Mouse (Mus musculus) induced T-regulatory cell, adult 2 months (primary cell): ENCODE measurements around the gene Gstm2.
"Not testable (repeated sequence)": the region's sequence is repeated elsewhere in the genome, so short reads cannot be mapped to it uniquely, and the experiment has no call there.

Experiments used
- DNase-seq: peaks from one replicate; pipeline ENCODE4 v3.0.0-alpha.2; 2012; ENCODE audit warnings: low read depth

Gstm2 gene

DNA sequence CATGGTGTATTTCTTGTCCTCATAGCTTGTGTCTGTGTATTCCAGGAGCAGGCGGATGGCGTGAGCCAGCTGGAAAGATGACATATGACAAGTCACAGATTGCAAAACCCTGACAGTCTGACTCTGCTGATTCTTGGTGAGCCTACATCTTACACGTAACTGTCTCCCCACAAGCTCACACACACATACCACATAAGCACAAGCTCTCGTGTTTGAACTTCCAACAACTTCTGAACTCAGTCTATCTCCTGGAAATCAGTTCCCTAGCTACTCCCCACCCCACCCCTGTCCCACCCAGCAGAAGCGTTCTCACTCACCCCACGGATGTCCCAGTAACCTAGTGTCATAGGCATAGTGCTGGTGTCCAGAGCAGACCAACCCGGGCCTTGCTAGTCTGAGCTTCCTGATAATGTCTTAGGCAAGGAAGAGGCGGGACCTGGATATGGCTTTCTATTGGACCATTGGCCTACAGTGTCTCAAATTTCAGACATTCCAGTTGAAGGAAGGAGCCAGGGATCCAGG, at the start of gene Gstm2:
Gstm2 (minus strand) TSS at position 413 of the 522 bp plus-strand sequence.
- DNase-seq: no peak

DNA sequence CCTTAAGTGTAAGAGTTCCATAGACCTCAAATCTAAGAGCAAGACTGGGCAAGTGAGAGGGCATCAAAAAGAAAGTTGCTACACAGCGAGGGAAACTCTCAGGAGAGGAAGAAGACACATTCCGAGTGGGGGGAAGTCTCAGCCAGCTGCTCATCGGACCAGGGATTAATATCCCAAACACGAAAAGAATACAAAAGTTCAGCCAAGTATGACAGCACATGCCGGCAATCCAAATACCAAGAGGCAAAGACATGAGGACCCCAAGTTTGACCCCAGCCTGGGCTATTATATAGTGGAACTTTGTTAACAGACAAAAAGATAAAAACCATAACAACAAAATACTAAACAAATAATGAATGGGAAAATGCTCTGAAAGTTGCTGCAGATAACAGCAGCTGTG, 46.9 kb upstream of the Gstm2 start:
- DNase-seq: no peak

DNA sequence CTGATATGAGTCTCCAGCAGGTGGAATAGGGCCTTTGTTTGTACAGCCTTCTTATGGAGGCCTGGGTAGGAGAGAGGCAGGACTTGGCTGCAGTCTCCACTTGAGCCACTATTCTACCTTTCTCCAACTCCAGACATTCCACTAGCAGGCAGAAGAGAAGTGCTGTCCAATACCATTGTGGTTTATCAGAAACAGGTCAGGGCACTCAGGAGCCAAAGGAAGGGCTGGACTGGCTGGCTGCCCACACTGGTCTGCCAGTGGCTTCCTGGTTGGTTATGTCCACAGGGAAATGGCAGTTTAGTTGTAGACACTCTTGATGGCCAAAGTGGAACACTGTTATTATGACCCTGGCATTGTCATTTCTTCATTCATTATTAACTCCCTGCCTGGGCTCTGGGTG, 45.9 kb upstream of the Gstm2 start:
- no peak for DNase-seq

DNA sequence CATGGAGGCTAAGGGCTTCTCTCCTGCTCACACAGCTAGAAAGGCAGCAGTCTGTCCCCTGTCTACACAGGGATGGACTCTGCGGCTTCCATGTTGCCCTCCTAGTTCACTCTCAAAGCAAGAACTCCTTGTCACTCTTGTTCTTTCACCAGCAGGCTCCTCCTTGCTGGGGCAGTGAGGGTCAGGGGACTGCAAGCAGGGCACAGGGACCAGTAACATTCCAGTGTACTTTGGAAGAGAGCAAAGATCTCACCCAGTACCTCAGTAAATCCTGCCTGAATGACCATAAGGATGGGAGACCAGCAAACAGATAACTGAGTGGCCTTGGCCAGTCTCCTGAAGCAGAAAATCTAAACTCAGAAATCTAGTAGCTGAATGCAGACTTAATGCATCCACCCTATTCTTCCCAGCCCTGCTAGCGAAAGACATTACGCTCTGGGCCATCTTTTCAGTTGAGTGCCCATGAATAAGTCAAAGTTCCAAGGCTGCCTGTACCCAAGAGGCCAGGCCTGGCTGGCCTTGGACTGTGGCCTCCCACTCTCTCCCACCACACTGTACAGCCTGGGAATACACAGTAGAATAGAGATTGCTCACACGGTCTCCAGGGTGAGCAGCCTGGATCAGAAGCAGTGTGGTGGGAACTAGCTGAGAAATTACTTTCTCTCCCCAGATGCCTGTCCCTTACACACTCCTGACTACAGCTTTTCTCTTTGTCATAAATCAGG, 42.5 kb upstream of the Gstm2 start:
- DNase-seq: no peak

DNA sequence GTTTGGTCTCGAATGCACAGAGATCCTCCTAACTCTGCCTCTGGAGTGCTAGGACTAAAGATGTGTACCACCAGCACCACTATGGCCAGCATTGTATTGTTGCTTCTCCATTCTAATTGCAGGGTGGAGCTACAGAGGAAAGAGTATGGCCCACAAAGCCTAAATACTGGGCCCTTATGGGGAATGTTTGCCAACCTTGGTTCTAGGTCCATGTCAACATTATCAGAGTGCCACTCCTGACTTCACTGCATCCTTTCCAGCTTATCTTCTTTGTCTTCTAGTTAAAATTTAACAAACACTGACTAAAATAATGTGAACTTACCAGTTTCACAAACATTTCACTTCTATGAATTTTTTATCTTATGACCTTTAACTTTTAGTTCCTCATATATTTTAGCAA, 40.3 kb upstream of the Gstm2 start:
- DNase-seq: no peak

DNA sequence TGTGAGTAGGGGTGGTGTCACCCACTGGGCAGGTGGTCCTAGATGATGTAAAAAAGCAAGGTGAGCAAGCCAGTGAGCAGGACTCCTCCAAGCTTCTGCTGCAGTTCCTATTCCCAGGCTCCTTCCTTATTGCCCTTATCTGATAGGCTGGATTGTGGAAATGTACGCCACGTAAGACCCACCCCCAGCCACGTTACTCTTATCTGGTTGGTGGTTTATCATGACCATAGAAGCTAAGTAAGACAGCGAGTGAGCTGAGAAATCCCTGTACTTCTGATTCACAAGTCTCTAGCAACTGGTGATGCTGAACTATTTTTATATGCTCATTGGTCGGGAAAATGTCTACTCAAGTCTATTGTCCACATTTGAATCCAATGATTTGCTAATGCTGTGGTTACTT, 39.8 kb upstream of the Gstm2 start:
- no peak for DNase-seq

DNA sequence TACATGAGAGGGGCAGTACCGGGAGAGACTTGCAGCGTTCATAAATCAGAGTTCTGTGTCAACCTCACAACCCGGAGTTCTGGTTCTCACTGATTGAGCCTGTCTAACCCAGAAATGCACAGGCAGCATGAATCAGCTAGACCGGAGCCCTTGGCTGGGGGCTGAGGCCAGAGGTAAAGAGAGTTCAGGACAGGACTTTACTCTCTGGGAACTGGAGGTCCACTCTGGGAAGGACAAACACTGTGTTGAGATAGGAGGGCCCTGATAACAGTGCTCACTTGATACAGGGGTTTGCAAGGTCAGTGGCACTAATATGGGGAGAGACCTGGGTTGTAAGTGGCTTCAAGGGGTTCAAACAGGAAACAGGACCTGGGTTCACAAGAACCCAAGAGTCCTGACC, 39.1 kb upstream of the Gstm2 start:
- no peak for DNase-seq

DNA sequence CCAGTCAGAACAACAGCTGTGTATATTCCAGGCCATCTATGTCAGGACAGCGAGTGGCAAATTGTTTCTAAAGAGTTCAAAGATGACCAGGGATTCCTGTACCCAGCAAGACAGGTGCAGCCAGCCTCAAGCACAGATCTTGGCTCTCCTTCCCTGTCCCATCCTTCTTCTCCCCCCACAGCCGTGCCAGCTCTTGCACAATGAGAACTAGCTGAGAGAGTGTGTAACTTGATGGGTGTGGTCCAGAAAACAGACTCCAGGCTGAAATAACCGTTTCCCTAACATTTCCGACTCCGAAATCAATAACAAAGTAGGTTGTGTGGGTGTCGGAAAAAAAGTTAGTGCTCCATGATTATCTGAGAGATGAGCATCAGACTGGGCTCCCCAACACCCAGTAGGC, 36.4 kb upstream of the Gstm2 start:
- DNase-seq: no peak

DNA sequence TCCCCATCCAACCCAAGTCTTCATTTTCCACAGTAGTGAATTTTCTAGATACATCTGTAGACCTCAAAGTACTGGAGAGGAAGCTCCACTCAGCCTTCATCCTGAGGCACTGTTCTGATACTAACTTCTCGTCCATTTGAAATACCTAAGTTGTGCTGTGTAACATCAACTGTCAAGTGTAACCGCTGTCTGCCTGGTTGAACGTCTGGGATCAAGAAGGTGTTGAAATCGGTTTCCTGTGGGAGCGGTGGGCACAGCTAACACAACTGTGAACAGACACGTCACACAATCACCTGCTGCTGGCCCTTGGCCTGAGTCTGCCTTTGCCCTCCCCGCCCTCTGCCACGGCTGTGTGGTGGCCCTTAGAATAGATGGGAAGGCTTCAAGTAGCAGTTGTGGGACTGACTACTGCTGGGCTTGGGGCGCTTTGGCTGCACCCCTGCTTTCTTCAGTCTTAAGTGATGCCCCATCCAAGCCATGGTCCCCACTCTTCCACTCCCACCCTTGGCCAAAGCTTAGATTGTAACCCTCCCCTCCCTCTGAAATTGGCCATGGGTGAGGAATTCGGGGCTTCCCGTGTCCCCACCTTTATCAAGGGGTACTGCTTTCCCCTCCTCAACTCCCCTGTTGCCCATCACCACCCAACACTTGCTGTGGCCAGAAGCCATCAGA, 34.2 kb upstream of the Gstm2 start:
- not testable (repeated sequence) for DNase-seq

DNA sequence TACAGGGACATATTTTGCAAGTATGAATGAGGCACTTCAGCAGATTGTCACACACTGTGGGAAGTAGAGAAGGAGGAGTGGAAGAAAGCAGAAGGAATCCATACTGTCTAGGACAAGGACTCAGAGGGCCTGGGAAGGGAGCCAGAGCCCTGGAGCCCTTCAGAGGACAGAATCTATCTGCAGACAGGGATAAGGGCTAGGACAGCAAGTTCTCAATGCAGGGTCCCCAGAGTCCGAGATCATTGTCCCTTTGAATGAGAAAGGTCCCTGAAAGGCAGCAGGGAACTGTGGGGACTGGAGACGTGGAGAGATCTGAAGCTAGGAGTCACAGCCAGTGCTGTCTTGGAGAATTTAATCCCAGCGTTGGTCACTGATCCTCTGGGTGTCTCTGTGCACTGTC, 33.0 kb upstream of the Gstm2 start:
- DNase-seq: not testable (repeated sequence)

DNA sequence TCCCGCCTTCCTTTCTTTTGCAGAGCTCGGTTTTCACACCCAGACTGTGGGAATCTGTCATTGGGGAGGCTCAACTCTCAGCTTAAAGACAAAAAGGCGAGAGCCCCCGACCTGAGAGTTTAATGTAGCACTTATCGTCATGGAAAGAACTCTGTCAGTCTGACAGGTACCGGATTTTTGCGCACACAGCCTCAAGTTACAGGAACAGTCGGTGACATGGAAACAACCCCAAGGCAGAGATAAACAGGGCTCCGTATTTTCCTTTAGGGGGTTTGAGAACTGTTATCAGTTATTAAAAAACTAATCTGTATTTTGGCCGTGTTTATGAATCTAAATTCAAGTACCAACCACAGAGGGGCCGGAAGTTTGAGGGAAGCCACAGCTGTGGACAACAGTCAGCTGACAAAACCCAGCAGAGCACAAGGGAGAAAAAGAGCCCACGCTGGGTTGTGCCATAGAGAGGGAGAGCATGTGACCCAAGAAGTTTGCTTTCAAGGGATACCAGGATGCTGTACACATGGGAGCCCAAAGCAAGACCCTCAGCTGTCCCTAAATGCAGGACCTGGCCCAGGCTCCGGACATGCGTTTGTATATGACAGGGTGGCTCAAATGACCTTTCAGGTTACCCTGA, 32.1 kb upstream of the Gstm2 start:
- DNase-seq: no peak

DNA sequence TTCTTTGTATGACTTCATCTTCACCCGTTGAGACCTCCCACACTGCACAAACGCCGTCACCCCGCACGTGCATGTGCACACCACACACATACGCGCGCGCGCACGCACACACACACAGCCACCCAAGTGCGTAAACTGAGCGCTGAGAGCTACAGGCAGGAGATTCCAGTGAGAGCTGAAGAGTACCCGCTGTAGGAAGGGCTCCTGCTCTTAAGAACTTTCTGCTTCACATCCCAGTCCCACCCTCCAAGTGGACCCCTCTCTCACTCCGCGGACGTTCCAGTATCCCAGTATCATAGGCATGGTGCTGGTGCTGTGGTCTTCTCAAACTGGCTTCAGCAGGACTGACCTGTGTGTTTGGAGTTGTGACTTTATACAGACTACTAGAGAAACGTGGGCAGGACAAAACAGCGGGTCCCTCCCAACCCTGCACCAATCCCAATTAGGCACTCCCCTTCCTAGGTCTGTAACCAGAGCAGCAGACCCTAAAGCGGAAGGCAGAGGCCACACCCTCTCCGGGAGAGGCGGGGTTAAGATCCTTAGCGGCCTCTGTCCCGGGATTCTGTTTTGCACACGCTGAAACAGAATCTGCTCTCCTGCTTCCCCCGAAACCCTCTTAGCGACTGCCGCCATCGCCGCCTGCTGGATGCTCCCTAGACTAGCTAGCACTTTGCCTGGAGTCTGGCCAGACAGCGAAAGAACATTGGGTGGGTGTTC, 31.4 kb upstream of the Gstm2 start, which contains the start of gene Gstm1:
Gstm1 (minus strand) TSS at position 501 of the 717 bp plus-strand sequence.
- DNase-seq: peak; percentile 74

DNA sequence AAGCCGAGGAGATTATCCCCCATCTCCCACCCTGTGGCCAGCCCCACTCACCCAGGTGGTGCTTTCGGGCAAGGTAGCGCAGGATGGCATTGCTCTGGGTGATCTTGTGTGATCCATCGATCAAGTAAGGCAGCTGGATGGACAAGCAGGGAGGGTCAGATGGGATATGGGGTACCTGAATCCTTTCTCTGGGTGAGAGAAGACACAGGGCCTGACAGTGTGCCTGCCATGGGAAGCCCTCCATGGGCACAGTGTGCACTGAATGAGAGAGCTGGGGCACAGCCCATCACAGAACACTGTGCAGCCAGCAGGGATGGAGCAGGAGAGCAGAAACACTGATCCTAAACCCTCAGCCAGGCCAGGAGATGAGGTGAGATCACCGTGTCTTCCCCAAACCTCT, 30.2 kb upstream of the Gstm2 start:
- DNase-seq: not testable (repeated sequence)

DNA sequence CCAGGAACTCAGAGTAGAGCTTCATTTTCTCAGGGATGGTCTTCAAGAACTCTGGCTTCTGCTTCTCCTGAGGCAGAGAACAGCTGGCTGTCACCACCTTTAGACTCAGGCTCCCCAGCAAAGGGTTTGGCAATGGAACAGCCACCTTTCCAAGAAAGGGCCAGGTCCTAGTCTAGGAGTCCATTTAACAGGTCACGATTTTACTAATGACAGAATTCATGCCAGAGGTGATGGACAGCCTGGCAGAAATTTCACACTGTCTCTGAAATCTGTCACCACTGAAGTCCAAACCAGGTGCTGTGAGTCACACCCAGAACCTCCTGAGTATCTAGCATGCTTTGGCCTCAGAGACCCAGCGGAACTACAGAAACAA, 28.7 kb upstream of the Gstm2 start:
- DNase-seq: no peak

DNA sequence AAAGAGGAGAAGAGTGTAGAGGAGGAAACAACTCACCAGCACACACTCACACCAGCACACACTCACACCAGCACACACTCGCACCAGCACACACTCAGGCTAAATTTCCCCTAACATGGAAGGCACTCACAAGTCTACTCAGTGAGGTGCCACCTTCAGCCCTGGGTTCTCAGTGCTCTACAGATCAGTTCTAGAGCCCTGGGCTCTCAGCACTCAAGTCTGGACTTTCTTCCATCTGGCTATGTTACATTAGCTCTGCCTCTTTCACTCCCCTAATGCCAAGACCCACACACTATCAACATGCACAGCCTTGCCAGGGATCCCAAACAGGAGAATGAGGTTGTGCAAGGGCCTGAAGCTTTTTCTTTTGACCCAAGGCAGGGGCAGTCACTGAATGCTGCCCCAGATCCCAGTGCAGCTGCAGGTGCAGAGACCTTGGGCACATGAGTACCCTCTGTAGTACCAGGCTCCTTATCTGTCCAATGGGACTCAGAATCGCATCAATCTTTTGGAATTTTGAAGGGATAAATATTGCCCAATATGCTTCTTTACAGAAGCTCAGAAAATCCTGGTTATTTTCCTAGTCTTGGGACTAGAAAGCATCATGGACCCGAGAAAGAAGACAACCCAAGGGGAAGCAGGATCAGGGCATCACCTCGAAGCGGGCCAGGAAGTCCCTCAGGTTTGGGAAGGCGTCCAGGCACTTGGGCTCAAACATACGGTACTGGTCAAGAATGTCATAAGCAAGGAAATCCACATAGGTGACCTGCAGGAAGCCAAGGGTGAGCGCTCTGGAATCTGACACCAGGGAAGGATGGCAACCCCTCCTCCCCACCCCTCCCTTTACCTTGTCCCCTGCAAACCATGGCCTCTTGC, 28.1 kb upstream of the Gstm2 start:
- DNase-seq: no peak

DNA sequence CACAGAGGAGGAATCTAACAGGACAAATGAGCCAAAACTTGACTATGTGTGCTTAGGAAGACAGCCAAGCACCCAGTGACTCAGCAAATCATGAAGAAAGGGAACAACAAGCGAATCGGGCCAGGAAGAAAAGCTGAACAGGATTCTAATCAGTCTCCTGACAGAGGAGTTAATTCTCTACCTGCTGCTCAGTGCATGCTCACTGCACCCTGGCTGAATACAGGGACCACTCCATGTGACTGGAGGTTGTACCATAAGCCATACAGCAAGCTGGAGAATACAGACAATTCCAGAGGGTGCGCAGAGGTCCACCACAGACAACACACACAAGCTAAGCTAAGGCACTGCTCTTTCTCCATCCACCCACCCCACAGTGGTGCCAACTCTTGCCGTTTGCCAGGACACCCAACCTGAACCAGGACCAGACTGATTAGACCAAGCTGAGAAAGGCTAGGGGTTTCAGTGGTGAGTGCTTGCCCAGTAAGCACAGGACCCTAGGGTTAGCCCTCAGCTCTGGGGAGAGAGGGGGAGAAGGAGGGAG, 27.1 kb upstream of the Gstm2 start:
- DNase-seq: no peak

DNA sequence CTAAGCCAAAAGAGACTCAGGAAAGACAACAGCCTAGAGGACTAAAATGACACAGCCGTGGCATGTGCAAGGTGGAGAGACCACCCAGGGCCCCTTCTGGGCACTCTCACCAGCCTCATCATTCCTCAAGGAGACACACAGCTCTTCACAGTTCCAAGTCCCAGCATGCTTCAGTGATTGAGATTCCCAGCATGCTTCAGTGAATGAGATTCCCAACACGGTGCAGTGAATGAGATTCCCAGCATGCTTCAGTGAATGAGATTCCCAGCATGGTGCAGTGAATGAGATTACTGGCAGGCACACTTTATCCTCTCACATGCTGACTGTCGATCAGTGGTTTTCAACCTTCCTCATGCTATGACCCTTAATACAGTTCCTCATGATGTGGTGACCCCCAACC, 25.3 kb upstream of the Gstm2 start:
- no peak for DNase-seq

DNA sequence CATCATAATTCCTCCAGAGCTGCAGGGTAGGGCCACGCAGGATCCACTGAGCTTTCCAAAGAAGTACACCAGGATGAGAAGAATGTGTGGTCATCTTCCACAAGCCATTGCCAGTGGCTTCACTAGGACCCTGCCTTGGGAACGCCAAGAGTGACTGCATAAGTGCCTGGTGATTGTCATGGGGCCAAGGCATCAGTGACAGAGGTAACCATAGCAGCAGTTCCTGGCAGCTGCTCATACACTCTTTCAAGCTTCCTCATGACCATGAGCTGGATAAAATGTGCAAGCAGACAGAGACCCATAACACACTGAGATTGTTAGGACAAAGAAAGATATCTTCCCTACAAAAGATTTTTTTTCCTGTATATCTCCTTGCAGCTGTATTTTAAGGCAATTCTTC, 24.0 kb upstream of the Gstm2 start:
- no peak for DNase-seq

DNA sequence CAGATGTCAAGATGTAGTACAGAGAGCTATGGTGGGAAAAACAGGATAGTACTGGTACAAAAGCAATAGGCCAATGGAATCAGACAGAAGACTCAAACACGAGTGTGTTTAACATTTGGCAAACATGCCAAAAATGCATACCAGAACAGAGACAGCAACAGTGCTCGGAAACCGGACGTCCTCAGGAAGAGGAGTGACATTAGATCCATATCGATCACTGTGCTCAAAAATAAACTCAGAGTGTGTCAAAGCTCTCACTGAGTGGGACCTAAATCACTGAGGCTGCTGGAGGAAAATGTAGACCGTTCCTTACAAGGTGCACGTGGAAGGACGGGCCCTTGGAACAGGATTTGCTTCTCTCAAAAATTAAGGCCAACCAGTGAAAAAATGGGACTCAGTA, 15.8 kb upstream of the Gstm2 start:
- DNase-seq: no peak

DNA sequence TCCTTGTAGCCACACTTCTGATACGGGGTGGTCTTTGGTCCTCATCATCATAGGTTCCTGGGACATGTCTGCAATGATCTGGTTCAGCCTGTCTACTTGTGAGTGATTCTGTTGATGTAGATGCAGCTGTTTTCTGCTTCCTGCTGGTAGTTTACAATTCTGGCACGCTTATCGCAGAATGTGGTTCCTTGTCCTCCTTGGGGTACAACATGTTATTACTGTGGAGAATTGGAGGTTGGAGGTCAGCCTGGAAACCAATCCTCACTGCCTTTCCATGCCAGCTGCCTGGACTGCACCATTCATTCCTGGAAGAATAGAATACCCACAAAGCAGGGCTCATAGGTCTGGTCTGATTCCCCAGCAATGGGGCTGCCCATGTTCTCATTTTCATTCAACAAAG, 13.2 kb upstream of the Gstm2 start:
- no peak for DNase-seq

DNA sequence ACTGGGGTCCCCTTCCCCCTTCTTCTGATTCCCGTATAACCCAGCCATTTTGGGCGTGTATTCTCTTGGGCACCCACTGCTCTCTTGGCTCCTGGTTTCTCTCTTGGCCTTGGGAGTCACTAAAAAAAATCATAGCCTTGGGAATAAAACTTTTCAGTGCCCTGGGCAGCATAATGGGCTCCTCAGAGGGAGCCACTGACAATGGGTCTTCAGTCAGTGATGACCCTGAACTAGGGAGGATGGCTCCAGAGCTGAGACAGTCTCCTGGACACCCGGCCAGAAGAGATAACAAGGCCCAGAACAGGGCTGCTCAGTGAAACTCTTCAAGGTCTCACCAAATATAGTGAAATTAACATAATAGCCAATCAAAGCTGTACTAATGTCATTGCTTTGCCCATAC, 12.3 kb upstream of the Gstm2 start:
- DNase-seq: no peak
